Mouse (Mus musculus): ENCODE data around the gene Acss1. TPM values are rescaled to one million over a fixed set of nuclear protein-coding genes. Genes with fewer than 3 reads are reported as not detected.

The Acss1 gene
- total and polyA plus RNA-seq, 2 experiments from 2014 or later = 14.1 to 17.8 TPM

DNA sequence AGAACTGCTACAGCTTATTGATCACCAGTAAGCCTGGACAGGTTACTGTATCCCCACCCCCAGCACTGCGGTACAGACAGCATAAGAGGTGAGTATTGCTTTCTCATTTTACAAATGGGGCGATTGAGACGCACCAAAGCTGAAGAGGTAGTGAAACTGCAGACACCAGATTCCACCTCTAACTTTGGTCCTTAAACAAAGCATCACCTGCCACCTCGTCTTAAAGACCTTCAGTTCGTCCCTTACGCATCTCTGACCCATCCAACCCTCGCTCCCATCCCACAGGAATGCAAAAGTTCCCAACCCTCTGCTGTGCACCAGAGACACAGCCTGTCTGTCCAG is 1.6 kb downstream of the Acss1 start:
- DNase-seq (no peak), ATAC-seq (no peak)
- no peaks in the 10 kb centered on the region for H3K36me3 ChIP-seq (ENCODE audit: insufficient read depth)
- peak overlapping the region; percentile 66 for H3K4me3 ChIP-seq (ENCODE audit: low read depth, low read length)
- peaks cover 20% of the 10 kb centered on the region; the same call in 1 of the 2 replicates for H3K4me1 ChIP-seq (ENCODE audit: insufficient read depth)
- TF ChIP-seq CTCF (IDR thresholded peaks at IDR 0.05; ENCODE audit: low read depth) = no peak
- H3K4me2 ChIP-seq (ENCODE audit: low read depth) = peak overlapping the region; percentile 93
- no peaks in the 10 kb centered on the region for H3K9me3 ChIP-seq (ENCODE audit: low read length)
- H3K9ac ChIP-seq = peak overlapping the region; percentile 60
- 29% methylated on average over 7 of the region's 7 CpGs for WGBS
- H3K27ac ChIP-seq (ENCODE audit: low read depth, low read length) = no peak overlapping the region; the same call in 1 of the 2 replicates
- no peaks in the 10 kb centered on the region for H3K27me3 ChIP-seq (ENCODE audit: insufficient read depth, low read length)

DNA sequence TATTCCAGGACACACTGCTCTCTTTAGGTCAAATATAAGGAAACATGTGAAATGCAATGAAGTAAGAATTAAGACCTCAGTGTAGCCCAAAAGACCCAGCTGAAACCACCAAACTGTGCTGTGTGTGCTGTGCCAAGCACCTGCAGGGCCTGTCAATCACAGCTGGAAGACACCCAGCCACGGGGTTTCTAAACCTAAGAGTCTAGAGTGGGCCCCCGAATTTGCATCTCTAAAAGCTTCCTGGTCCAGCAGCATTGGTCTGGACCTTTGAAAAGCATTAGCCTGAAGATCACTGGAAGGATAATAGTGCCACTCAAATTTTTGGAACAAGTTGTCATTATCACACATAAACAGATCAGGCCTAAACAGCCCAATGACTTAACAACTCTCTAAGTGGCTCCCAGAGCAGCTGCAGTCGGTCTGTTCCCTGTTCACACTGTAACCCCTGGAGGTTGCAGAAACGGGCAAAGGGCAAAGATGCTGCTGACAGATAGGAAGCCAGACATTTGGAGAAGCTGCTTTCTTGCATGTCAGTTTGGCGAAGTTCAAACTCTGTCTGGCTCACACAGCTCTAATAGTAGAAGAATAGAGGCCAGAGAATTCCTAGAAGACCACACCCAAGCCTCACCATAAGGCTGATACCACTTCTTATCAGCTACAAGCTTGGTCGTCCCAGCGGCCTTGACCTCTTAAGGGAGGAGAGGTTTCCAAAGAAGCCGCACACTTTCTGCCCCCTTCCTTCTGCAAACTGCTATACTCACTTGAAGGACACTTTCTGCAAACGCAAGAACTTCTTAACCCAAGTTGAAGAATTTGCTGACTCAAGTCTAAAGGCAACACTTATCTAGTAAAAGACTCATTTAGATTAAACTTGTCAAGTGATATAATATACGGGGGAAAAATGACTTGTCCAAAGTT is 2.5 kb downstream of the Acss1 start:
- Histone ChIP-seq H3K9me3 (ENCODE audit: low read length) (no peaks in the 10 kb centered on the region), H3K36me3 (ENCODE audit: insufficient read depth) (no peaks in the 10 kb centered on the region), H3K4me3 (ENCODE audit: low read depth, low read length) (no peak overlapping the region), H3K4me1 (ENCODE audit: insufficient read depth) (peaks cover 27% of the 10 kb centered on the region; the same call in 1 of the 2 replicates), H3K27me3 (ENCODE audit: insufficient read depth, low read length) (no peaks in the 10 kb centered on the region), H3K27ac (ENCODE audit: low read depth, low read length) (no peak overlapping the region), H3K4me2 (ENCODE audit: low read depth) (peak overlapping the region; percentile 13; the same call in 1 of the 2 replicates), H3K9ac (no peak overlapping the region)
- no peak for ATAC-seq
- DNase-seq = no peak
- WGBS = 41% methylated on average over 10 of the region's 10 CpGs
- no peak for TF ChIP-seq CTCF (IDR thresholded peaks at IDR 0.05; ENCODE audit: low read depth)

DNA sequence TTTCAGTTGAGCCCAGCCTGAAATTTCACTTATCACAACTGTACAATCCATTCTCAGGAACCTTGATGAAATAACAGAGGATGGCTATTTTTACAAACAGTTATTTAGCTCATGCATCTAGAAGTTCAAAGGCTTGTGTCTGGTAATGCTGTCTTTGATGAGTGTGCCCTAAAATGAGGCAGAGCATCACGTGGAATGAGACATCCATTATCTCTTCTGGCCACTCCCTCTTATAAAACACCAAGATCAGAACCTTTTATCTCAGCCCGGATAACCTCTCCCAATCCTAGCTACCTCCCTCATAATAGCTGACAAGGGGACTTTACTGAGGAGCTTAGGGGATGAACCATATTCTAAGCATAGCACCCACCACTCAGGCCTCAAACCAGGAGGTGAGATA is 3.3 kb downstream of the Acss1 start:
- H3K27me3 ChIP-seq (ENCODE audit: insufficient read depth, low read length) = no peaks in the 10 kb centered on the region
- peaks cover 30% of the 10 kb centered on the region; the same call in 1 of the 2 replicates for H3K4me1 ChIP-seq (ENCODE audit: insufficient read depth)
- WGBS = 50% methylated on average over 2 of the region's 2 CpGs
- ATAC-seq = no peak
- no peak for DNase-seq
- H3K4me2 ChIP-seq (ENCODE audit: low read depth) = no peak overlapping the region
- H3K9ac ChIP-seq = no peak overlapping the region
- no peak for TF ChIP-seq CTCF (IDR thresholded peaks at IDR 0.05; ENCODE audit: low read depth)
- H3K4me3 ChIP-seq (ENCODE audit: low read depth, low read length) = no peak overlapping the region
- H3K27ac ChIP-seq (ENCODE audit: low read depth, low read length) = no peak overlapping the region
- H3K9me3 ChIP-seq (ENCODE audit: low read length) = no peaks in the 10 kb centered on the region
- no peaks in the 10 kb centered on the region for H3K36me3 ChIP-seq (ENCODE audit: insufficient read depth)

DNA sequence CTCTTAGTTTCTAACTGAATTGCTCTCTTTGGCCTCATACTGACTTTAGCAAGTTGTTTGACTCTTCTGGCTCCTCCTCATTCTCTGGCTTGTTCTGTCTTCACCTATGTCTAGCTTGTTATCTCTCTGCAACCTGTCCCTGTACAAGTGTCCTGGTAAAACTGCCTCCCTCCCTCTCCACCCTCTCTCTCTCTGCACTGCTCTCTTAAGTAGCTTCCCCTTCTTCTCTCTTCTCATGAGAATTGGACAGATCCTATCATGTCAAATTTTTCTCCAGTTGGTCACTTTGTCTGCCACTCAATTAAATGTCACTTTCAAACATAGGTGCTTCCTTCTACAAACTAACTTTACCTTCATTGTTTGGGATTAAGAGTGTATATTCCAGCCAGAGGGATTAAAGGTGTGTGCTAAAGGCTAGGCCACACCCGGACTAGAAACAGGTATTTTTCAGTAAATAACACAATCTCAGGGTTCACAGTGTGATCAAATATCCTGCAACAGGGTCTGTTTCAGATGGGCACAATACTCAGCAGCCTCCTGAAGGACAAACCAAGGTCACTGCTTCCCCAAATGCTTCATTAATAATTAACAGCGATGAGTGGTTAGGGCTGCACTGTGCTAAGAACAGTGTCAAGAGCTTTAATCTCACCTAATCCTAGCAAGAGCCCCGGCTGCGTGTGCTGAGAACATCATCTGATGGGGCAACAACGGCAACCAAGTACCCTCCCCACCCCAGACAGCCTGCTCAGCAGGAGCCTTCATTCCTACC is 4.0 kb downstream of the Acss1 start:
- TF ChIP-seq CTCF (IDR thresholded peaks at IDR 0.05; ENCODE audit: low read depth) = no peak
- H3K4me1 ChIP-seq (ENCODE audit: insufficient read depth) = peaks cover 30% of the 10 kb centered on the region; the same call in 1 of the 2 replicates
- WGBS = 77% methylated on average over 5 of the region's 5 CpGs

DNA sequence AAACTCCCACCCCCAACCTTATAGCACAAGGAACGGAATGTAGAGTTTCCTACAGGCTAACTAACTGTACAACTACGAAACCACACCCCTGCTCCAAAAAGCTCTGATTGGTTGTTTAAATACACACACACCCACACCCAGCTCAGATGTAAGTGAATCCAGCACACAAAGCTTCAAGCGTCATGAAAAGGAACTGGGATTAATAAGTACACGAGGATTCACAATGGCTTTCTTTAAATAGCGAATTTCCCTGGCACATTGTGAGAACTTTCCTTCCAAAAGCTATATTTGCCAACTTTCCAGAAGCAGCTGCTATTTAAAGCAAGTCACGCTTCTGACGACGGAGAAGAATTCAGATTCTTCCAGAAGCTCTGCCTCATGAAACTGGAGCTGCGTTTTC is 5.0 kb downstream of the Acss1 start:
- DNase-seq (peak; percentile 87), ATAC-seq (peak; percentile 51)
- TF ChIP-seq CTCF (IDR thresholded peaks at IDR 0.05; ENCODE audit: low read depth) = no peak
- peak overlapping the region; percentile 64; the same call in 1 of the 2 replicates for H3K27ac ChIP-seq (ENCODE audit: low read depth, low read length)
- 21% methylated on average over 9 of the region's 9 CpGs for WGBS
- no peaks in the 10 kb centered on the region for H3K27me3 ChIP-seq (ENCODE audit: insufficient read depth, low read length)
- no peaks in the 10 kb centered on the region for H3K36me3 ChIP-seq (ENCODE audit: insufficient read depth)
- H3K4me1 ChIP-seq (ENCODE audit: insufficient read depth) = peaks cover 30% of the 10 kb centered on the region; the same call in 1 of the 2 replicates
- H3K9me3 ChIP-seq (ENCODE audit: low read length) = no peaks in the 10 kb centered on the region
- H3K9ac ChIP-seq = no peak overlapping the region
- no peak overlapping the region for H3K4me3 ChIP-seq (ENCODE audit: low read depth, low read length)
- peak overlapping the region; percentile 16 for H3K4me2 ChIP-seq (ENCODE audit: low read depth)

More for the DNA sequence above, 4.0 kb downstream of the Acss1 start:
- Histone ChIP-seq H3K36me3 (ENCODE audit: insufficient read depth) (no peaks in the 10 kb centered on the region), H3K9ac (no peak overlapping the region), H3K9me3 (ENCODE audit: low read length) (no peaks in the 10 kb centered on the region), H3K4me3 (ENCODE audit: low read depth, low read length) (no peak overlapping the region), H3K27me3 (ENCODE audit: insufficient read depth, low read length) (no peaks in the 10 kb centered on the region), H3K4me2 (ENCODE audit: low read depth) (no peak overlapping the region), H3K27ac (ENCODE audit: low read depth, low read length) (peak overlapping the region; percentile 64; the same call in 1 of the 2 replicates)
- ATAC-seq (no peak), DNase-seq (no peak)

DNA sequence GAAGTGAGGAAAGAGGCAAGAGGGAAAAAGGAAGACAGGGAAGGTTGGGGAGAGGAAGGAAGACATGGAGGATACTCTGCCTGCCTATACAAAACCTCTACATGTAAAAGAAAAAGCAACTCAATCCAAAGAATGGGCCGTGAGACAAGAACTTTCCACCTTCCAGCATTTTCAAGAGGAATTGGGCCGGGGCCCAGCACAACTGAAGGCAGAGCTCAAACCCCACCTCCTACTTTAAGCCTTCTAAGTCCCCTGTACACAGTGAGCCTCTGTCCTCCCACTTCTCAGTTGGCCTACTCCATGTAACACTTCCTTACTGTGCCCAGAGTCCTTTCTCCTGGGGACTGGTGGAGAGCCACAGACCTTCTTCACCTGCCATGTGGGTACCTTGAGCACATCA is 6.3 kb downstream of the Acss1 start:
- Histone ChIP-seq H3K4me3 (ENCODE audit: low read depth, low read length) (no peak overlapping the region), H3K4me2 (ENCODE audit: low read depth) (no peak overlapping the region), H3K36me3 (ENCODE audit: insufficient read depth) (no peaks in the 10 kb centered on the region), H3K4me1 (ENCODE audit: insufficient read depth) (peaks cover 25% of the 10 kb centered on the region; the same call in 1 of the 2 replicates), H3K9ac (no peak overlapping the region), H3K27ac (ENCODE audit: low read depth, low read length) (no peak overlapping the region), H3K27me3 (ENCODE audit: insufficient read depth, low read length) (no peaks in the 10 kb centered on the region), H3K9me3 (ENCODE audit: low read length) (no peaks in the 10 kb centered on the region)
- 57% methylated on average over 2 of the region's 2 CpGs for WGBS
- ATAC-seq = no peak
- DNase-seq = no peak
- TF ChIP-seq CTCF (IDR thresholded peaks at IDR 0.05; ENCODE audit: low read depth) = no peak
